Mouse (Mus musculus) thymus, postnatal 36 days (tissue): Measurements from ENCODE around the gene Xirp1.

Source experiments
- DNase-seq, 2 experiments: peaks; one replicate each; pipeline ENCODE4 v3.0.0; 2022; ENCODE audit warnings: mixed read lengths in 2 of 2

Gene Xirp1

GRCm38 (mm10) chr9:119984536-119985011, 38.8 kb downstream of the Xirp1 start, which contains the start of gene Csrnp1:
Gene Csrnp1 (minus strand): TSS chr9:119984658.
- DNase-seq, result peak; percentile 45 to 61

- peak; percentile 89 to 92 for DNase-seq
These were observed 39.5 kb downstream of the Xirp1 start for GRCm38 (mm10) chr9:119983585-119984535.

- peak; percentile 81 to 89 for DNase-seq
These were observed 40.3 kb downstream of the Xirp1 start for GRCm38 (mm10) chr9:119982956-119983551.

- peak; percentile 86 to 89 for DNase-seq
These were observed 41.1 kb downstream of the Xirp1 start for GRCm38 (mm10) chr9:119982241-119982811.

GRCm38 (mm10) chr9:119981183-119982179, 41.9 kb downstream of the Xirp1 start:
- peak; percentile 83 to 90 for DNase-seq

- DNase-seq, result peak; percentile 38 to 56
These were observed 42.6 kb downstream of the Xirp1 start for GRCm38 (mm10) chr9:119980770-119981182.

- peak; percentile 28 to 41 for DNase-seq
These were observed 43.6 kb downstream of the Xirp1 start for GRCm38 (mm10) chr9:119979749-119980148.

GRCm38 (mm10) chr9:119978811-119979441, 44.5 kb downstream of the Xirp1 start:
- peak; percentile 41 to 51 for DNase-seq

- peak; percentile 79 to 84 for DNase-seq
These were observed 45.1 kb downstream of the Xirp1 start for GRCm38 (mm10) chr9:119978151-119978810.

GRCm38 (mm10) chr9:119977557-119978060, 45.8 kb downstream of the Xirp1 start:
- DNase-seq, result peak in 1 of 2 experiments; percentile 26

GRCm38 (mm10) chr9:119976704-119977556, 46.5 kb downstream of the Xirp1 start:
- peak; percentile 45 to 59 for DNase-seq

- no peak for DNase-seq
These were observed 48.1 kb downstream of the Xirp1 start for GRCm38 (mm10) chr9:119975286-119975685.

GRCm38 (mm10) chr9:119974609-119975008, 48.8 kb downstream of the Xirp1 start:
- no peak for DNase-seq

- peak; percentile 46 to 48 for DNase-seq
These were observed 49.4 kb downstream of the Xirp1 start for GRCm38 (mm10) chr9:119973869-119974520.

- peak in 1 of 2 experiments; percentile 32 for DNase-seq
These were observed 50.1 kb downstream of the Xirp1 start for GRCm38 (mm10) chr9:119973281-119973680.

- DNase-seq, result no peak
These were observed 50.8 kb downstream of the Xirp1 start for GRCm38 (mm10) chr9:119972582-119972981.

GRCm38 (mm10) chr9:119972166-119972565, 51.2 kb downstream of the Xirp1 start:
- no peak for DNase-seq

- no peak for DNase-seq
These were observed 52.4 kb downstream of the Xirp1 start for GRCm38 (mm10) chr9:119970763-119971656.
